Mouse (Mus musculus): ENCODE measurements around the gene Cyba. TPM values are rescaled to one million over a fixed set of nuclear protein-coding genes. Genes with fewer than 3 reads are reported as not detected.

The Cyba gene
- total RNA-seq, 2 experiments from 2014 or later, result 35.7 to 89.3 TPM

Other genes with a start within 250 kb of the Cyba start
- gene Zfpm1, start 150.8 kb downstream of the Cyba start, total RNA-seq (2015; ENCODE audit: low replicate concordance), result 176 and 254 TPM in 2 replicates
- 303 and 467 TPM in 2 replicates for gene Zfpm1, start 150.8 kb downstream of the Cyba start, total RNA-seq (2017; ENCODE audit: low replicate concordance)
- gene Trhr2, start 72.2 kb downstream of the Cyba start, total RNA-seq (2015; ENCODE audit: low replicate concordance), result not detected in 2 replicates
- gene Trhr2, start 72.2 kb downstream of the Cyba start, total RNA-seq (2017; ENCODE audit: low replicate concordance), result not detected in 2 replicates
- gene Zc3h18, start 56.3 kb downstream of the Cyba start, total RNA-seq (2015; ENCODE audit: low replicate concordance), result 32.3 and 32.8 TPM in 2 replicates
- gene Zc3h18, start 56.3 kb downstream of the Cyba start, total RNA-seq (2017; ENCODE audit: low replicate concordance), result 57.9 and 58.0 TPM in 2 replicates
- not detected in 2 replicates for gene Il17c, start 10.9 kb downstream of the Cyba start, total RNA-seq (2015; ENCODE audit: low replicate concordance)
- not detected in 2 replicates for gene Il17c, start 10.9 kb downstream of the Cyba start, total RNA-seq (2017; ENCODE audit: low replicate concordance)
- not detected in 2 replicates for gene Mvd, start 10.5 kb upstream of the Cyba start, total RNA-seq (2015; ENCODE audit: low replicate concordance)
- 1.8 and 2.1 TPM in 2 replicates for gene Mvd, start 10.5 kb upstream of the Cyba start, total RNA-seq (2017; ENCODE audit: low replicate concordance)
- gene Snai3, start 27.8 kb upstream of the Cyba start, total RNA-seq (2015; ENCODE audit: low replicate concordance), result not detected in 2 replicates
- not detected in 2 replicates for gene Snai3, start 27.8 kb upstream of the Cyba start, total RNA-seq (2017; ENCODE audit: low replicate concordance)
- 15.5 and 20.9 TPM in 2 replicates for gene Rnf166, start 43.1 kb upstream of the Cyba start, total RNA-seq (2015; ENCODE audit: low replicate concordance)
- 6.8 and 12.5 TPM in 2 replicates for gene Rnf166, start 43.1 kb upstream of the Cyba start, total RNA-seq (2017; ENCODE audit: low replicate concordance)
- 7.1 and 9.7 TPM in 2 replicates for gene Ctu2, start 43.2 kb upstream of the Cyba start, total RNA-seq (2015; ENCODE audit: low replicate concordance)
- 0.23 and 0.51 TPM in 2 replicates for gene Ctu2, start 43.2 kb upstream of the Cyba start, total RNA-seq (2017; ENCODE audit: low replicate concordance)
- gene Piezo1, start 118.4 kb upstream of the Cyba start, total RNA-seq (2015; ENCODE audit: low replicate concordance), result 32.1 and 43.2 TPM in 2 replicates
- gene Piezo1, start 118.4 kb upstream of the Cyba start, total RNA-seq (2017; ENCODE audit: low replicate concordance), result 31.8 and 52.9 TPM in 2 replicates
- 55.5 and 65.8 TPM in 2 replicates for gene Cdt1, start 135.1 kb upstream of the Cyba start, total RNA-seq (2015; ENCODE audit: low replicate concordance)
- 33.0 and 77.8 TPM in 2 replicates for gene Cdt1, start 135.1 kb upstream of the Cyba start, total RNA-seq (2017; ENCODE audit: low replicate concordance)
- 39.4 and 53.7 TPM in 2 replicates for gene Aprt, start 144.0 kb upstream of the Cyba start, total RNA-seq (2015; ENCODE audit: low replicate concordance)
- gene Aprt, start 144.0 kb upstream of the Cyba start, total RNA-seq (2017; ENCODE audit: low replicate concordance), result 12.3 and 15.5 TPM in 2 replicates
- gene Galns, start 178.5 kb upstream of the Cyba start, total RNA-seq (2015; ENCODE audit: low replicate concordance), result 4.6 and 24.5 TPM in 2 replicates
- gene Galns, start 178.5 kb upstream of the Cyba start, total RNA-seq (2017; ENCODE audit: low replicate concordance), result 4.2 and 5.0 TPM in 2 replicates
- 18.0 and 43.2 TPM in 2 replicates for gene Trappc2l, start 178.7 kb upstream of the Cyba start, total RNA-seq (2015; ENCODE audit: low replicate concordance)
- gene Trappc2l, start 178.7 kb upstream of the Cyba start, total RNA-seq (2017; ENCODE audit: low replicate concordance), result 1.8 and 5.9 TPM in 2 replicates
- gene Pabpn1l, start 189.8 kb upstream of the Cyba start, total RNA-seq (2015; ENCODE audit: low replicate concordance), result not detected in 2 replicates
- gene Pabpn1l, start 189.8 kb upstream of the Cyba start, total RNA-seq (2017; ENCODE audit: low replicate concordance), result not detected in 2 replicates

Measured in erythroid progenitor cell, adult 5-6 weeks (primary cell).